Mouse (Mus musculus): Measurements from ENCODE around the gene Hmcn2. TPM values are rescaled to one million over a fixed set of nuclear protein-coding genes. Genes with fewer than 3 reads are reported as not detected.

Hmcn2 gene
- polyA plus RNA-seq, 1 experiment = 0.40 TPM

DNA sequence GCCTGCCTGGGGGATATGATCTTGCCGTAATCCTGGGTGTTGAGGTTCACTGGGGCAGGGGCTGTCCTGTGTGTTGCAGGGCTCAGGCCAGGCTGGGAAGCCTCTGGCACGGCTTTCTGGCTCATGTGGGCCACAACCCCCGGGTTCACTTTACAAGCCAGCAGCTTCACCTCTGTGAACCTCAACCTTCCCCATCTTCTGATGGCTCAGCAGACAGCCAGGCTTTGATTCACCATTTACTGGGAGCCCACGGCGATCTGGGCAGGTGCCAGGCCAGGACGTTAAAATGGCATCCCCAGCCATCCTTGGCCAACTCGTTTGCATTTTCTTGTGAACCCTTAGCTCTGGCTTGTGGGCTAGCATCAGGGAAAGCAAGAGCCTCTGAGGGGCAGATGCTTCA, 155.3 kb downstream of the Hmcn2 start:
- Histone ChIP-seq H3K9me3 (0 out of 2 replicates have a peak, but pooled peaks cover 5% of the 10 kb centered on the region), H3K27me3 (replicated peaks) (peaks cover 40% of the 10 kb centered on the region), H3K4me1 (peaks cover 68% of the 10 kb centered on the region), H3K4me3 (replicated peaks) (peak overlapping the region; percentile 93), H3K36me3 (replicated peaks; ENCODE audit: low read length) (peaks cover 8% of the 10 kb centered on the region)
- TF ChIP-seq GATA1 (IDR thresholded peaks at IDR 0.05; ENCODE audit: borderline replicate concordance, low read length) (no peak), FLI1 (IDR thresholded peaks at IDR 0.05; ENCODE audit: low read length) (no peak)

DNA sequence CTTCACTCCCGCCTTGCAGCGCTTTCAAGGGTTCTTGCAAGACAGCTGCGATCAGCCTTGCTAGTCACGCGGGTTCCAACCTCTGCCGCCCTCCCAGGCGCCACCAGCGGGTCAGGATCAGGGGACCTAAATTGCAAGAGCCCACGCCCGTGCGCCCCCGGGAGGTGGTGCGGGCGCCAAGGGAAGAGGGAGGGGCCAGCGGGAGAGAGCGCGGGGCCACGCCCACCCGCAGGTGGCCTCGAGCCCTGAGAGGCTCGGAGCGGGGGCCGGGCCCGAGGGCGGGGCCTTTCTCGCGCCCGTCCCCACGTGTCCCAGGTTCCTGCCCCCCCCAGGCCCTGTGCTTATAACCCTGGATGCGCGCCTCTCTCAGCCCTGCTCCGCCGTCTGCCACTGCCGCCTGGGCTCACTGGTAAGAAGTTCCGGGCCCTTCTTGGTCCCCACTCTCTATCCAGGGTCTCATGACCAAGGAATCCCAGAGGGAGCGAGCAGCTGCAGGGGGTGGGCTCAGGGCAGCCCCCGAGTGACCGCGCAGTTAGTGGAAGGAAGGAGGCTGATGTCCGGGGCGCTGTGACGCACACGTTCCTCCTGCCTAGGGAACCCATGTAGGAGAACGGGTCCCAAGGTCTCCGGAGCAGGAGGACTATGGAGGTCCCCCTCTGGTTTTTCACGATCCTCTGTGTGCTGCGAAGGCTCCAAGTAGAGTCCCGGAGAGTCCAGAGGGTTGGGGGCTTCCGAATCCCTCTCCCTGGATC, 155.9 kb downstream of the Hmcn2 start, which contains the start of gene Ass1:
Gene Ass1, plus strand, starts transcription at position 277 of the 752 bp plus-strand sequence.
- Histone ChIP-seq H3K36me3 (replicated peaks; ENCODE audit: low read length) (peaks cover 15% of the 10 kb centered on the region), H3K4me1 (peaks cover 65% of the 10 kb centered on the region), H3K4me3 (replicated peaks) (peak within 1 kb of the TSS; percentile 93), H3K27me3 (replicated peaks) (peaks cover 34% of the 10 kb centered on the region), H3K9me3 (0 out of 2 replicates have a peak, but pooled peaks cover 5% of the 10 kb centered on the region)
- TF ChIP-seq GATA1 (IDR thresholded peaks at IDR 0.05; ENCODE audit: borderline replicate concordance, low read length) = no peak
- TF ChIP-seq FLI1 (IDR thresholded peaks at IDR 0.05; ENCODE audit: low read length) = no peak

- peaks cover 18% of the 10 kb centered on the region for H3K36me3 ChIP-seq (replicated peaks; ENCODE audit: low read length)
- H3K4me1 ChIP-seq = peaks cover 65% of the 10 kb centered on the region
- H3K27me3 ChIP-seq (replicated peaks) = peaks cover 34% of the 10 kb centered on the region
- TF ChIP-seq FLI1 (IDR thresholded peaks at IDR 0.05; ENCODE audit: low read length) (no peak), GATA1 (IDR thresholded peaks at IDR 0.05; ENCODE audit: borderline replicate concordance, low read length) (no peak)
- peak overlapping the region; percentile 93 for H3K4me3 ChIP-seq (replicated peaks)
- 0 out of 2 replicates have a peak, but pooled peaks cover 5% of the 10 kb centered on the region for H3K9me3 ChIP-seq
Measured at GRCm38 (mm10) chr2:31470683-31471385, 156.6 kb downstream of the Hmcn2 start.

- Histone ChIP-seq H3K4me1 (peaks cover 60% of the 10 kb centered on the region), H3K9me3 (0 out of 2 replicates have a peak, but pooled peaks cover 5% of the 10 kb centered on the region), H3K4me3 (replicated peaks) (peak overlapping the region; percentile 73), H3K27me3 (replicated peaks) (peaks cover 34% of the 10 kb centered on the region), H3K36me3 (replicated peaks; ENCODE audit: low read length) (peaks cover 25% of the 10 kb centered on the region)
- TF ChIP-seq GATA1 (IDR thresholded peaks at IDR 0.05; ENCODE audit: borderline replicate concordance, low read length) (no peak), FLI1 (IDR thresholded peaks at IDR 0.05; ENCODE audit: low read length) (no peak)
Measured at GRCm38 (mm10) chr2:31471611-31472010, 157.4 kb downstream of the Hmcn2 start.

- Histone ChIP-seq H3K4me3 (replicated peaks) (no peak overlapping the region), H3K9me3 (0 out of 2 replicates have a peak, but pooled peaks cover 5% of the 10 kb centered on the region), H3K36me3 (replicated peaks; ENCODE audit: low read length) (peaks cover 34% of the 10 kb centered on the region), H3K27me3 (replicated peaks) (peaks cover 34% of the 10 kb centered on the region), H3K4me1 (peaks cover 51% of the 10 kb centered on the region)
- TF ChIP-seq GATA1 (IDR thresholded peaks at IDR 0.05; ENCODE audit: borderline replicate concordance, low read length) = no peak
- TF ChIP-seq FLI1 (IDR thresholded peaks at IDR 0.05; ENCODE audit: low read length) = no peak
Measured at GRCm38 (mm10) chr2:31472406-31473065, 158.3 kb downstream of the Hmcn2 start.

GRCm38 (mm10) chr2:31473941-31474340, 159.7 kb downstream of the Hmcn2 start:
- no peak for TF ChIP-seq FLI1 (IDR thresholded peaks at IDR 0.05; ENCODE audit: low read length)
- no peak for TF ChIP-seq GATA1 (IDR thresholded peaks at IDR 0.05; ENCODE audit: borderline replicate concordance, low read length)
- Histone ChIP-seq H3K36me3 (replicated peaks; ENCODE audit: low read length) (peaks cover 44% of the 10 kb centered on the region), H3K9me3 (0 out of 2 replicates have a peak, but pooled peaks cover 5% of the 10 kb centered on the region), H3K4me3 (replicated peaks) (no peak overlapping the region), H3K27me3 (replicated peaks) (peaks cover 25% of the 10 kb centered on the region), H3K4me1 (peaks cover 41% of the 10 kb centered on the region)

GRCm38 (mm10) chr2:31474686-31475085, 160.5 kb downstream of the Hmcn2 start:
- 0 out of 2 replicates have a peak, but pooled peaks cover 5% of the 10 kb centered on the region for H3K9me3 ChIP-seq
- TF ChIP-seq GATA1 (IDR thresholded peaks at IDR 0.05; ENCODE audit: borderline replicate concordance, low read length) (no peak), FLI1 (IDR thresholded peaks at IDR 0.05; ENCODE audit: low read length) (no peak)
- no peak overlapping the region for H3K4me3 ChIP-seq (replicated peaks)
- peaks cover 52% of the 10 kb centered on the region for H3K36me3 ChIP-seq (replicated peaks; ENCODE audit: low read length)
- H3K27me3 ChIP-seq (replicated peaks) = peaks cover 22% of the 10 kb centered on the region
- H3K4me1 ChIP-seq = peaks cover 37% of the 10 kb centered on the region

DNA sequence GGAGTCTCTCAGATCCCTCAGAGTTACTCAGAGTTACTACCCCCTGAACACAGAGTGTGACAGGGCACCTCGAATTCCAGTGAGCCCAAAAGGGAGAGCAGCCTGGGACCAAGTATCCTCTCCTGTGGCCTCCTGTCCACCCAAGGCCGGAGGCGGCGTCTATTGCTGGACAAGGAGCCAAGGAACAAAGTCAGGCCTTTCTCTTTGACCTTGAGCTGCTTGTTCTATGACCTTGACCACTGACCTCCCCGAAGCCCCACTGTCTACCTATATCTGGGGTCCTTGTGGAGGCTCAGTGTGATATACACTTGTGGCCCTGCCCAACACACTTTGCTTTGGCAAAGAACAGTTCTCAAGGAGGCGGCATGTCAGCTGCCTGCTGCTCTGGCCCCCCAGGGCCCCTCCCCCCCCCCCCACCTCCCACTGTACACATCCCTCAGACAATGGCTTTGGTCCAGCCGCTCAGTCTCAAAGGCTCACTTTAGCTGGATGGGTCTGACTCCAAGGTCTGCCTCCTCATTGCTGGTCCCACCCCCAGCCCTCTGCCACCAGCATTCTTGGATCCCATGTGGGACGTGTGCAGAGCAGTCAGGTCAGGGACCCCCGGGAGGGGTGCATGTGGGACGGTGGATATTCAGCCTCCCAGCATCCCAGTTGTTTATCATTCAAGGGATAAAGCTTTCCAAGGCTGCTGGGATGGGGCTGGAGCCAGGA, 162.0 kb downstream of the Hmcn2 start:
- no peak for TF ChIP-seq GATA1 (IDR thresholded peaks at IDR 0.05; ENCODE audit: borderline replicate concordance, low read length)
- Histone ChIP-seq H3K4me3 (replicated peaks) (no peak overlapping the region), H3K27me3 (replicated peaks) (peaks cover 14% of the 10 kb centered on the region), H3K9me3 (0 out of 2 replicates have a peak, but pooled peaks cover 5% of the 10 kb centered on the region), H3K36me3 (replicated peaks; ENCODE audit: low read length) (peaks cover 65% of the 10 kb centered on the region), H3K4me1 (peaks cover 21% of the 10 kb centered on the region)
